Mouse (Mus musculus) embryonic facial prominence, embryonic 12.5 days (tissue): Measurements from ENCODE around the gene Hnrnpf. TPM values are rescaled to one million over a fixed set of nuclear protein-coding genes. Genes with fewer than 3 reads are reported as not detected.

Source experiments
- ATAC-seq: fragments of 200-750 bp; cut with Nextera tagmentation; 2 replicates; pipeline ENCODE4 v1.8.0; 2017; ENCODE audit not compliant: insufficient number of reproducible peaks, insufficient read depth, low FRiP score, low TSS enrichment
- H3K27ac ChIP-seq: fragments of 300-500 bp; sonication (generic); 2 replicates; pipeline ENCODE4 v1.5.1; 2016; ENCODE audit warnings: mild to moderate bottlenecking
- H3K27me3 ChIP-seq: fragments of 300-500 bp; sonication (generic); 2 replicates; pipeline ENCODE4 v1.6.1; 2016; ENCODE audit warnings: mild to moderate bottlenecking, moderate library complexity
- H3K36me3 ChIP-seq: fragments of 300-500 bp; sonication (generic); 2 replicates; pipeline ENCODE4 v1.6.1; 2016; ENCODE audit warnings: mild to moderate bottlenecking
- H3K4me1 ChIP-seq: fragments of 300-500 bp; sonication (generic); 2 replicates; pipeline ENCODE4 v1.6.1; 2016
- H3K4me2 ChIP-seq: fragments of 300-500 bp; sonication (generic); replicated peaks from 2 replicates; pipeline ENCODE4 v1.6.1; 2016; ENCODE audit warnings: mild to moderate bottlenecking, moderate library complexity
- H3K4me3 ChIP-seq: fragments of 300-500 bp; sonication (generic); 2 replicates; pipeline ENCODE4 v1.5.1; 2016; ENCODE audit warnings: mild to moderate bottlenecking
- H3K9ac ChIP-seq: fragments of 300-500 bp; sonication (generic); 2 replicates; pipeline ENCODE4 v1.6.1; 2016; ENCODE audit warnings: mild to moderate bottlenecking, moderate library complexity
- H3K9me3 ChIP-seq: fragments of 300-500 bp; sonication (generic); 2 replicates; pipeline ENCODE4 v1.6.1; 2016; ENCODE audit warnings: mild to moderate bottlenecking, moderate library complexity
- WGBS: fragments of 180-500 bp; shearing (Covaris S2); methylation state at CpG from one replicate; pipeline ENCODE4 v1.1.7; 2016; 5-methylcytosine and 5-hydroxymethylcytosine counted together
- polyA plus RNA-seq: library from polyadenylated mRNA; unstranded; fragments of >200 nt; fragmentation: Nextera tagmentation; extraction: Ambion mirVana; gene quantifications from 2 replicates; pipeline ENCODE4 v1.2.1, GENCODE M21; 2016

Gene Hnrnpf
- polyA plus RNA-seq, 1 experiment from 2014 or later, result 677 TPM

GRCm38 (mm10) chr6:117910120-117910661 is 10.1 kb downstream of the Hnrnpf start:
- no peak overlapping the region for H3K9ac ChIP-seq
- peaks cover 24% of the 10 kb centered on the region for H3K4me1 ChIP-seq
- peak overlapping the region; percentile 69 for H3K4me2 ChIP-seq
- H3K4me3 ChIP-seq, result no peak overlapping the region
- no peaks in the 10 kb centered on the region for H3K27me3 ChIP-seq
- no peaks in the 10 kb centered on the region for H3K36me3 ChIP-seq
- no peaks in the 10 kb centered on the region for H3K9me3 ChIP-seq
- WGBS, result 89% methylated on average over 6 of the region's 6 CpGs
- no peak for ATAC-seq
- no peak overlapping the region for H3K27ac ChIP-seq

- H3K4me2 ChIP-seq, result no peak overlapping the region
- H3K27ac ChIP-seq, result no peak overlapping the region
- no peak for ATAC-seq
- H3K9ac ChIP-seq, result no peak overlapping the region
- H3K36me3 ChIP-seq, result 0 out of 2 replicates have a peak, but pooled peaks cover 3% of the 10 kb centered on the region
- no peaks in the 10 kb centered on the region for H3K27me3 ChIP-seq
- H3K4me1 ChIP-seq, result peaks cover 30% of the 10 kb centered on the region
- H3K9me3 ChIP-seq, result no peaks in the 10 kb centered on the region
- H3K4me3 ChIP-seq, result no peak overlapping the region
These were observed 14.4 kb downstream of the Hnrnpf start for GRCm38 (mm10) chr6:117914541-117914940.

- Histone ChIP-seq H3K4me1 (peaks cover 38% of the 10 kb centered on the region), H3K4me3 (peak overlapping the region; percentile 72), H3K36me3 (peaks cover 9% of the 10 kb centered on the region; the same call in 1 of the 2 replicates), H3K9ac (peak overlapping the region; percentile 71), H3K9me3 (no peaks in the 10 kb centered on the region), H3K27me3 (no peaks in the 10 kb centered on the region), H3K4me2 (peak overlapping the region; percentile 79), H3K27ac (peak overlapping the region; percentile 96)
- ATAC-seq, result no peak
- whole genome bisulfite sequencing, result 2% methylated on average over 12 of the region's 12 CpGs
These were observed 16.1 kb downstream of the Hnrnpf start for GRCm38 (mm10) chr6:117916205-117916736.

- Histone ChIP-seq H3K4me1 (peaks cover 38% of the 10 kb centered on the region), H3K27ac (peak overlapping the region; percentile 96), H3K4me2 (peak overlapping the region; percentile 79), H3K4me3 (peak overlapping the region; percentile 72), H3K27me3 (no peaks in the 10 kb centered on the region), H3K9me3 (no peaks in the 10 kb centered on the region), H3K36me3 (peaks cover 13% of the 10 kb centered on the region; the same call in 1 of the 2 replicates), H3K9ac (peak overlapping the region; percentile 71)
- under 1% methylated on average over 60 of the region's 62 CpGs for WGBS
- ATAC-seq, result peak; percentile 93
These were observed 16.8 kb downstream of the Hnrnpf start for GRCm38 (mm10) chr6:117916737-117917426.

GRCm38 (mm10) chr6:117917576-117917975 is 17.5 kb downstream of the Hnrnpf start:
- H3K4me1 ChIP-seq, result peaks cover 38% of the 10 kb centered on the region

GRCm38 (mm10) chr6:117918043-117918442 is 17.9 kb downstream of the Hnrnpf start:
- Histone ChIP-seq H3K27me3 (no peaks in the 10 kb centered on the region), H3K9ac (peak overlapping the region; percentile 71), H3K9me3 (no peaks in the 10 kb centered on the region), H3K4me3 (peak overlapping the region; percentile 72), H3K4me2 (peak overlapping the region; percentile 79), H3K36me3 (peaks cover 17% of the 10 kb centered on the region; the same call in 1 of the 2 replicates), H3K4me1 (peaks cover 38% of the 10 kb centered on the region), H3K27ac (peak overlapping the region; percentile 96)
- no peak for ATAC-seq
- 24% methylated on average over 5 of the region's 5 CpGs for WGBS

More at GRCm38 (mm10) chr6:117917576-117917975, 17.5 kb downstream of the Hnrnpf start:
- Histone ChIP-seq H3K27me3 (no peaks in the 10 kb centered on the region), H3K36me3 (peaks cover 15% of the 10 kb centered on the region; the same call in 1 of the 2 replicates), H3K9me3 (no peaks in the 10 kb centered on the region), H3K27ac (peak overlapping the region; percentile 96), H3K4me3 (peak overlapping the region; percentile 72), H3K9ac (peak overlapping the region; percentile 71), H3K4me2 (peak overlapping the region; percentile 79)
- 2% methylated on average over 21 of the region's 21 CpGs for WGBS
- ATAC-seq, result peak; percentile 73

GRCm38 (mm10) chr6:117920659-117921640 is 20.8 kb downstream of the Hnrnpf start:
- no peak overlapping the region for H3K27ac ChIP-seq
- no peak overlapping the region for H3K9ac ChIP-seq
- peak overlapping the region; percentile 13; the same call in 1 of the 2 replicates for H3K4me2 ChIP-seq
- H3K27me3 ChIP-seq, result no peaks in the 10 kb centered on the region
- H3K9me3 ChIP-seq, result no peaks in the 10 kb centered on the region
- ATAC-seq, result no peak
- H3K4me1 ChIP-seq, result peaks cover 31% of the 10 kb centered on the region
- 57% methylated on average over 3 of the region's 3 CpGs for WGBS
- H3K4me3 ChIP-seq, result no peak overlapping the region
- H3K36me3 ChIP-seq, result peaks cover 22% of the 10 kb centered on the region

- no peaks in the 10 kb centered on the region for H3K9me3 ChIP-seq
- no peak overlapping the region for H3K4me2 ChIP-seq
- H3K9ac ChIP-seq, result no peak overlapping the region
- no peak for ATAC-seq
- H3K36me3 ChIP-seq, result peaks cover 32% of the 10 kb centered on the region
- H3K4me1 ChIP-seq, result peaks cover 26% of the 10 kb centered on the region
- WGBS, result 93% methylated on average over 3 of the region's 3 CpGs
- no peak overlapping the region for H3K27ac ChIP-seq
- no peak overlapping the region for H3K4me3 ChIP-seq
- H3K27me3 ChIP-seq, result no peaks in the 10 kb centered on the region
These were observed 21.9 kb downstream of the Hnrnpf start for GRCm38 (mm10) chr6:117922041-117922440.

GRCm38 (mm10) chr6:117926871-117927491 is 26.9 kb downstream of the Hnrnpf start:
- H3K27ac ChIP-seq, result no peak overlapping the region
- no peaks in the 10 kb centered on the region; the same call in 1 of the 2 replicates for H3K4me1 ChIP-seq
- no peaks in the 10 kb centered on the region for H3K9me3 ChIP-seq
- H3K4me3 ChIP-seq, result no peak overlapping the region
- 75% methylated on average over 4 of the region's 4 CpGs for WGBS
- peaks cover 42% of the 10 kb centered on the region for H3K36me3 ChIP-seq
- no peaks in the 10 kb centered on the region for H3K27me3 ChIP-seq
- no peak overlapping the region for H3K9ac ChIP-seq
- H3K4me2 ChIP-seq, result no peak overlapping the region
- no peak for ATAC-seq

GRCm38 (mm10) chr6:117927955-117928354 is 27.8 kb downstream of the Hnrnpf start:
- Histone ChIP-seq H3K9me3 (no peaks in the 10 kb centered on the region), H3K9ac (no peak overlapping the region), H3K36me3 (peaks cover 39% of the 10 kb centered on the region), H3K4me3 (no peak overlapping the region), H3K27ac (no peak overlapping the region), H3K4me1 (no peaks in the 10 kb centered on the region), H3K4me2 (no peak overlapping the region), H3K27me3 (no peaks in the 10 kb centered on the region)
- ATAC-seq, result no peak
- 93% methylated on average over 7 of the region's 7 CpGs for WGBS

GRCm38 (mm10) chr6:117928746-117929145 is 28.6 kb downstream of the Hnrnpf start:
- H3K27me3 ChIP-seq, result no peaks in the 10 kb centered on the region
- H3K4me1 ChIP-seq, result no peaks in the 10 kb centered on the region
- no peak for ATAC-seq
- WGBS, result 84% methylated on average over 5 of the region's 5 CpGs
- H3K9me3 ChIP-seq, result no peaks in the 10 kb centered on the region
- H3K4me2 ChIP-seq, result no peak overlapping the region
- no peak overlapping the region for H3K27ac ChIP-seq
- no peak overlapping the region for H3K4me3 ChIP-seq
- peaks cover 39% of the 10 kb centered on the region for H3K36me3 ChIP-seq
- no peak overlapping the region for H3K9ac ChIP-seq
